Mouse (Mus musculus): ENCODE measurements around the gene Sox13. TPM values are rescaled to one million over a fixed set of nuclear protein-coding genes. Genes with fewer than 3 reads are reported as not detected.

The Sox13 gene
- total and polyA plus RNA-seq, 3 experiments: 0.03 TPM; not detected in 2

GRCm38 (mm10) chr1:133452564-133453165 lies 28.5 kb upstream of the Sox13 start:
- no peaks in the 10 kb centered on the region for H3K36me3 ChIP-seq (ENCODE audit: control insufficient read depth in 1 of 2, insufficient read depth in 2 of 2, low read length in 2 of 2)
- no peak overlapping the region for H3K4me3 ChIP-seq (ENCODE audit: control insufficient read depth in 1 of 2, insufficient read depth in 1 of 2, low read depth in 2 of 2, low read length in 2 of 2)
- no peaks in the 10 kb centered on the region for H3K4me1 ChIP-seq (ENCODE audit: control insufficient read depth in 1 of 2, insufficient read depth in 2 of 2, low read length in 2 of 2)
- H3K27ac ChIP-seq (ENCODE audit: control insufficient read depth, low read depth, low read length): no peak overlapping the region
- no peak for TF ChIP-seq TCF12 (IDR thresholded peaks at IDR 0.05; ENCODE audit: low read depth, low read length)
- TF ChIP-seq RAD21 (IDR thresholded peaks at IDR 0.05; ENCODE audit: low read depth, low read length): no peak
- no peak for TF ChIP-seq SIN3A (IDR thresholded peaks at IDR 0.05; ENCODE audit: low read length)
- TF ChIP-seq KAT2A (conservative IDR thresholded peaks at IDR 0.05; ENCODE audit: low read depth, low read length): no peak
- TF ChIP-seq BHLHE40 (IDR thresholded peaks at IDR 0.05; ENCODE audit: borderline replicate concordance, low read depth, low read length): no peak
- no peak for TF ChIP-seq CHD1 (IDR thresholded peaks at IDR 0.05; ENCODE audit: low read depth, low read length)
- no peak for TF ChIP-seq POLR2AphosphoS5 (IDR thresholded peaks at IDR 0.05; ENCODE audit: borderline replicate concordance, low read depth, low read length)
- TF ChIP-seq ELF1 (IDR thresholded peaks at IDR 0.05; ENCODE audit: low read depth, low read length): no peak
- TF ChIP-seq MAFK (IDR thresholded peaks at IDR 0.05; ENCODE audit: borderline replicate concordance, low read depth, low read length): no peak
- no peak for TF ChIP-seq TAL1 (IDR thresholded peaks at IDR 0.05; ENCODE audit: low read length)
- TF ChIP-seq EP300 (IDR thresholded peaks at IDR 0.05; ENCODE audit: low read depth in 1 of 2, low read length in 2 of 2): no peak
- no peak for TF ChIP-seq NELFE (IDR thresholded peaks at IDR 0.05; ENCODE audit: low read depth, low read length)
- no peak for TF ChIP-seq MAX (IDR thresholded peaks at IDR 0.05; ENCODE audit: low read length)
- no peak for TF ChIP-seq UBTF (IDR thresholded peaks at IDR 0.05; ENCODE audit: borderline replicate concordance, insufficient read depth, low read depth, low read length)
- TF ChIP-seq MYB (IDR thresholded peaks at IDR 0.05; ENCODE audit: low read depth, low read length): no peak
- TF ChIP-seq JUND (IDR thresholded peaks at IDR 0.05; ENCODE audit: low read depth, low read length): no peak
- TF ChIP-seq NRF1 (IDR thresholded peaks at IDR 0.05; ENCODE audit: insufficient read depth, low read depth, low read length, poor library complexity, severe bottlenecking): no peak
- TF ChIP-seq MXI1 (IDR thresholded peaks at IDR 0.05; ENCODE audit: low read depth, low read length): no peak
- DNase-seq (ENCODE audit: low read depth, low spot score): no peak
- no peaks in the 10 kb centered on the region for H3K79me2 ChIP-seq (ENCODE audit: control insufficient read depth, insufficient read depth, low read length, poor library complexity)
- H3K27me3 ChIP-seq (ENCODE audit: control insufficient read depth in 1 of 2, insufficient read depth in 2 of 2, low read length in 2 of 2): peaks cover 2 to 3% of the 10 kb centered on the region in 2 experiments; a peak in 2 of 4 replicates
- H3K9me3 ChIP-seq (replicated peaks; ENCODE audit: insufficient read depth, low read length): no peaks in the 10 kb centered on the region
- no peak overlapping the region for H3K9ac ChIP-seq (ENCODE audit: control insufficient read depth, low read depth, low read length, poor library complexity, severe bottlenecking)

GRCm38 (mm10) chr1:133451869-133452563 lies 27.8 kb upstream of the Sox13 start:
- no peak for DNase-seq (ENCODE audit: low read depth, low spot score)
- Histone ChIP-seq H3K4me1 (ENCODE audit: control insufficient read depth in 1 of 2, insufficient read depth in 2 of 2, low read length in 2 of 2) (no peaks in the 10 kb centered on the region), H3K9ac (ENCODE audit: control insufficient read depth, low read depth, low read length, poor library complexity, severe bottlenecking) (no peak overlapping the region), H3K27ac (ENCODE audit: control insufficient read depth, low read depth, low read length) (no peak overlapping the region), H3K4me3 (ENCODE audit: control insufficient read depth in 1 of 2, insufficient read depth in 1 of 2, low read depth in 2 of 2, low read length in 2 of 2) (no peak overlapping the region), H3K36me3 (ENCODE audit: control insufficient read depth in 1 of 2, insufficient read depth in 2 of 2, low read length in 2 of 2) (no peaks in the 10 kb centered on the region), H3K27me3 (ENCODE audit: control insufficient read depth in 1 of 2, insufficient read depth in 2 of 2, low read length in 2 of 2) (peaks cover 2 to 4% of the 10 kb centered on the region in 2 experiments; a peak in 2 of 4 replicates), H3K79me2 (ENCODE audit: control insufficient read depth, insufficient read depth, low read length, poor library complexity) (no peaks in the 10 kb centered on the region), H3K9me3 (replicated peaks; ENCODE audit: insufficient read depth, low read length) (no peaks in the 10 kb centered on the region)
- TF ChIP-seq ZC3H11A (IDR thresholded peaks at IDR 0.05; ENCODE audit: low read depth, low read length): no peak
